Mouse (Mus musculus): ENCODE data around the gene Dusp15. TPM values are rescaled to one million over a fixed set of nuclear protein-coding genes. Genes with fewer than 3 reads are reported as not detected.

Dusp15 gene
- polyA plus RNA-seq, 1 experiment from 2014 or later, result 8.8 TPM

DNA sequence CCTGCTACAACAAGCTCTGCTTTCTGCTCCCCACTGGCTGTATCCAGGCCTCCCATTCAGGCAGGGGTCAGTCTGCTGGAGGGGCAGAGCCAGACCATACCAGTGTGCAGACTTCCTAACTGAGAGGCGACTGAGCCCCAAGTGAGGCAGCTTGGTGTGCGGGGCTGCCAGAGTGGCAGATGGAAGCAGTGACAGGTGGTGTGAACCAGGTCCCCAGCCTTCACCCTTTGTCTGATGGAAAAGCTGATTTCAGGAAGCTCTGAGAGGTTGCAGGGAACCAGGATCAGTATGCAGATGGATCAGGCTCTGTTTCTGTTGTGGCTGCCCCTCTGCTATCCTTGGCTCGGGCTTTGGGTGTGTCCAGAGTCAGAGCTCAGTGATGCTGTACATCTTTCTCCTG lies 27.9 kb downstream of the Dusp15 start:
- Histone ChIP-seq H3K36me3 (ENCODE audit: insufficient read depth, low read length) (no peaks in the 10 kb centered on the region), H3K9ac (ENCODE audit: low read depth, low read length) (no peak overlapping the region), H3K4me3 (replicated peaks; ENCODE audit: low read depth, low read length) (no peak overlapping the region), H3K9me3 (replicated peaks; ENCODE audit: low read length) (no peaks in the 10 kb centered on the region), H3K27me3 (ENCODE audit: insufficient read depth, low read length) (no peaks in the 10 kb centered on the region), H3K4me1 (replicated peaks; ENCODE audit: insufficient read depth, low read length) (peaks cover 38% of the 10 kb centered on the region), H3K27ac (peak overlapping the region; percentile 13; the same call in 1 of the 2 replicates), H3K4me2 (ENCODE audit: low read length) (no peak overlapping the region)
- DNase-seq (ENCODE audit: low spot score) (no peak), ATAC-seq (replicated peaks; ENCODE audit: low FRiP score, low read depth) (no peak)
- WGBS, result 67% methylated on average over 3 of the region's 3 CpGs
- TF ChIP-seq CTCF (IDR thresholded peaks at IDR 0.05; ENCODE audit: low read depth), result no peak

DNA sequence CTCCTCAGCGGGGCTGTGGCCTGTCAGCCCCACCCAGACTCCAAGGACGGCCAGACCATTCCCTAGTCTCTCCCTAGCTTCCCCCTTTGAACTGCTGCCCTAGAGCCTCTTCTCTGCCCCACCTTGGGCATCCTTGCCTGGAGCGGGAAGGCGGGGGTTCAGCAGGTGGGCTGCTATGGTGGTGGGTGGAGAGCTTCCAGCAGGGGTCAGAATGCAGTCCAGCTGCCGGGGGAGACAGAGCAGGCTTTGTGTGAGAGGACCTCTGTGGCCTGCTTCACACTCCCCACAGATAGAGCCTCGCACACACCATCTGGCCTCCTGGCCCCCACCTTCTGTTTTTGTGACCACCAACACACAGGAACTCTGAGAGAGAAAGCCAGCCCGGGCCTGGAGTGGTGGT lies 29.1 kb downstream of the Dusp15 start:
- peaks cover 27% of the 10 kb centered on the region for H3K4me1 ChIP-seq (replicated peaks; ENCODE audit: insufficient read depth, low read length)
- H3K9ac ChIP-seq (ENCODE audit: low read depth, low read length), result no peak overlapping the region
- TF ChIP-seq CTCF (IDR thresholded peaks at IDR 0.05; ENCODE audit: low read depth), result peak; percentile 32; the same call in 1 of the 2 replicates
- H3K36me3 ChIP-seq (ENCODE audit: insufficient read depth, low read length), result no peaks in the 10 kb centered on the region
- WGBS, result 37% methylated on average over 7 of the region's 7 CpGs
- no peaks in the 10 kb centered on the region for H3K9me3 ChIP-seq (replicated peaks; ENCODE audit: low read length)
- ATAC-seq (replicated peaks; ENCODE audit: low FRiP score, low read depth), result no peak
- no peak for DNase-seq (ENCODE audit: low spot score)
- H3K4me2 ChIP-seq (ENCODE audit: low read length), result no peak overlapping the region
- no peak overlapping the region for H3K27ac ChIP-seq
- no peaks in the 10 kb centered on the region for H3K27me3 ChIP-seq (ENCODE audit: insufficient read depth, low read length)
- no peak overlapping the region for H3K4me3 ChIP-seq (replicated peaks; ENCODE audit: low read depth, low read length)

DNA sequence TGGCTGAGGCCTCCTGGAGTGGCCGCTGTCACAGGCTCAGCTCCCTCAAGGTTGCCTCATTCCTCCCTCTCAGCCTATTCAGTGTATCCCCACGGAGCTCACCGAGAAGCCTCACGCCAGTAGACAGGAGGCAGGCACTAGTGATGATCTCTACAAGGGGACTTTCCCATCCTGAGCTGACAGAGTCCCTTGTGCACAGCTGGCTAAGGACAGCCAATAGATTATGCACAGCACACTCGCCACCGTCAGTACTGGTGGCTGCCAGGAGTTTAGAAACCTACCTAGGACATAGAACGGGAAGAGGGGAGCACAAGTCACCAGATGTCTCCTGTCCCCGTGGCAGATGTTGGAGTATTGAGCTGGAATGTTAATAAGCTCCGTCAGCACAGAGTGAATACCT lies 33.8 kb downstream of the Dusp15 start:
- ATAC-seq (replicated peaks; ENCODE audit: low FRiP score, low read depth), result no peak
- Histone ChIP-seq H3K9me3 (replicated peaks; ENCODE audit: low read length) (no peaks in the 10 kb centered on the region), H3K27me3 (ENCODE audit: insufficient read depth, low read length) (no peaks in the 10 kb centered on the region), H3K9ac (ENCODE audit: low read depth, low read length) (no peak overlapping the region), H3K27ac (no peak overlapping the region), H3K4me2 (ENCODE audit: low read length) (no peak overlapping the region), H3K36me3 (ENCODE audit: insufficient read depth, low read length) (no peaks in the 10 kb centered on the region), H3K4me1 (replicated peaks; ENCODE audit: insufficient read depth, low read length) (peaks cover 3% of the 10 kb centered on the region; the same call in 1 of the 2 replicates), H3K4me3 (replicated peaks; ENCODE audit: low read depth, low read length) (no peak overlapping the region)
- WGBS, result 45% methylated on average over 9 of the region's 9 CpGs
- DNase-seq (ENCODE audit: low spot score), result no peak
- no peak for TF ChIP-seq CTCF (IDR thresholded peaks at IDR 0.05; ENCODE audit: low read depth)

DNA sequence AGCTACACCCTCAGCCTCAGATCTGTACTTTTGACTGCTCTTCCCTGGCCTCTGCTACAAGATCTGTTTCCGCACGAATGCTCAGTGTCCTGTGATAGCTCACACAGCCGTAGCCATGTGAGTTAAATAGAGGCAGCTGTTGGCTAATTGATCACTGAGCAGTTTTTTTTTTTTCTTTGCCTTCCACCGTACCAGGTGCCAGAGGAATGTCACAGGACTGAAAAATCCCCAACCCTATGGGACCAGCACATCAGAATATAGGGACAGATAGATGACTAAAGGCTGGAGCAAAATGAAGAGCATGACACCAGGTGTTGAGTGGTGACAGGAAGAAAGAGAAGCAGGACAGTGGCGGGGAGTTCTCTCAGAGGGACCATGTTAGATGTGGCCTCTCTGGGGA lies 35.4 kb downstream of the Dusp15 start:
- Histone ChIP-seq H3K4me3 (replicated peaks; ENCODE audit: low read depth, low read length) (no peak overlapping the region), H3K4me1 (replicated peaks; ENCODE audit: insufficient read depth, low read length) (peaks cover 3% of the 10 kb centered on the region; the same call in 1 of the 2 replicates), H3K36me3 (ENCODE audit: insufficient read depth, low read length) (no peaks in the 10 kb centered on the region), H3K27me3 (ENCODE audit: insufficient read depth, low read length) (no peaks in the 10 kb centered on the region), H3K27ac (no peak overlapping the region), H3K9ac (ENCODE audit: low read depth, low read length) (no peak overlapping the region), H3K9me3 (replicated peaks; ENCODE audit: low read length) (no peaks in the 10 kb centered on the region), H3K4me2 (ENCODE audit: low read length) (no peak overlapping the region)
- WGBS, result 47% methylated on average over 5 of the region's 5 CpGs
- ATAC-seq (replicated peaks; ENCODE audit: low FRiP score, low read depth) (no peak), DNase-seq (ENCODE audit: low spot score) (no peak)
- no peak for TF ChIP-seq CTCF (IDR thresholded peaks at IDR 0.05; ENCODE audit: low read depth)

DNA sequence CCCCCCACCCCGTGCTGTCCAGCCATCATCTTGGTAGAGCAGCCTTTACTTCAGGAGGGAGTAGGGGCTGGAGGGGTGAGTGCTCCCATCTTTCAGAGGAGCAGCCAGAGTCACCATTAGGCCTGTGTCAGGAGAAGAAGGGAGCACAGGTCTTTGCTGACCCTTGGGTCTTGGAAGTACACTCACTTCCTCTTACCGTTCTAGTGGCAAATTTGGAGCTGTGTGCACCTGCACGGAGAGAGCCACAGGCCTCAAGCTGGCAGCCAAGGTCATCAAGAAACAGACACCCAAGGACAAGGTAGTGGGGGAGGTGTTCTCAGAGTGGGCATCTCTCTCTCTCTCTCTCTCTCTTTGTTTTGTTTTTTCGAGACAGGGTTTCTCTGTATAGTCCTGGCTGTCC lies 36.0 kb downstream of the Dusp15 start:
- ATAC-seq (replicated peaks; ENCODE audit: low FRiP score, low read depth) (no peak), DNase-seq (ENCODE audit: low spot score) (no peak)
- H3K27me3 ChIP-seq (ENCODE audit: insufficient read depth, low read length), result no peaks in the 10 kb centered on the region
- H3K9me3 ChIP-seq (replicated peaks; ENCODE audit: low read length), result no peaks in the 10 kb centered on the region
- no peak overlapping the region for H3K9ac ChIP-seq (ENCODE audit: low read depth, low read length)
- peaks cover 3% of the 10 kb centered on the region; the same call in 1 of the 2 replicates for H3K4me1 ChIP-seq (replicated peaks; ENCODE audit: insufficient read depth, low read length)
- no peak overlapping the region for H3K27ac ChIP-seq
- 59% methylated on average over 4 of the region's 4 CpGs for WGBS
- H3K4me2 ChIP-seq (ENCODE audit: low read length), result no peak overlapping the region
- H3K36me3 ChIP-seq (ENCODE audit: insufficient read depth, low read length), result no peaks in the 10 kb centered on the region
- no peak for TF ChIP-seq CTCF (IDR thresholded peaks at IDR 0.05; ENCODE audit: low read depth)
- H3K4me3 ChIP-seq (replicated peaks; ENCODE audit: low read depth, low read length), result no peak overlapping the region

GRCm38 (mm10) chr2:152914310-152915120 lies 37.0 kb downstream of the Dusp15 start:
- DNase-seq (ENCODE audit: low spot score) (peak; percentile 92), ATAC-seq (replicated peaks; ENCODE audit: low FRiP score, low read depth) (peak; percentile 71)
- WGBS, result 3% methylated on average over 18 of the region's 18 CpGs
- Histone ChIP-seq H3K36me3 (ENCODE audit: insufficient read depth, low read length) (no peaks in the 10 kb centered on the region), H3K27ac (no peak overlapping the region), H3K4me3 (replicated peaks; ENCODE audit: low read depth, low read length) (0 out of 2 replicates have a peak overlapping the region, but pooled peaks have one; percentile 5), H3K4me1 (replicated peaks; ENCODE audit: insufficient read depth, low read length) (peaks cover 3% of the 10 kb centered on the region; the same call in 1 of the 2 replicates), H3K4me2 (ENCODE audit: low read length) (peak overlapping the region; percentile 43), H3K9ac (ENCODE audit: low read depth, low read length) (no peak overlapping the region), H3K27me3 (ENCODE audit: insufficient read depth, low read length) (no peaks in the 10 kb centered on the region), H3K9me3 (replicated peaks; ENCODE audit: low read length) (no peaks in the 10 kb centered on the region)
- peak; percentile 97 for TF ChIP-seq CTCF (IDR thresholded peaks at IDR 0.05; ENCODE audit: low read depth)
